Mouse (Mus musculus) CH12.LX (cell line): Measurements from ENCODE around the gene Mtx1. TPM values are rescaled to one million over a fixed set of nuclear protein-coding genes. Genes with fewer than 3 reads are reported as not detected.

Source experiments
- DNase-seq: peaks from one replicate; pipeline ENCODE4 v3.0.0-alpha.2; 2013; ENCODE audit errors: extremely low read depth
- H3K27ac ChIP-seq: 2 replicates; pipeline ENCODE4 v1.5.1; 2012; ENCODE audit warnings: low read depth, mild to moderate bottlenecking, control low read depth, moderate library complexity; ENCODE audit not compliant: insufficient read depth
- H3K27me3 ChIP-seq: replicated peaks from 2 replicates; pipeline ENCODE3; 2012; ENCODE audit warnings: inconsistent platforms
- H3K36me3 ChIP-seq, 2 experiments: replicated peaks in 1 of 2; 2 replicates each; pipeline versions ENCODE3 to v1.6.1; 2012; ENCODE audit warnings: inconsistent platforms in 1 of 2, low read length in 1 of 2, mild to moderate bottlenecking in 1 of 2, mixed read lengths in 1 of 2, moderate library complexity in 1 of 2; ENCODE audit not compliant: control insufficient read depth in 1 of 2, insufficient read depth in 1 of 2
- H3K4me1 ChIP-seq, 2 experiments: 2 replicates each; pipeline ENCODE4 v1.6.1; 2012; ENCODE audit warnings: inconsistent platforms in 1 of 2, moderate library complexity in 1 of 2; ENCODE audit not compliant: insufficient read depth in 2 of 2, control insufficient read depth in 1 of 2
- H3K4me2 ChIP-seq: 2 replicates; pipeline ENCODE4 v1.6.1; 2012; ENCODE audit warnings: low read depth, mild to moderate bottlenecking, control low read depth; ENCODE audit not compliant: poor library complexity, insufficient read depth, severe bottlenecking
- H3K4me3 ChIP-seq, 3 experiments: fragments of 150-350 bp in 1 of 3; sonication (generic) in 1 of 3; replicated peaks in 1 of 3; 2 replicates each; pipeline versions ENCODE3 to v1.5.1; 2011 to 2012; ENCODE audit warnings: low read depth in 2 of 3, low read length in 2 of 3, mild to moderate bottlenecking in 2 of 3, moderate library complexity in 2 of 3, control low read depth in 1 of 3, improper control_type of control experiment in 1 of 3, inconsistent platforms in 1 of 3, mixed read lengths in 1 of 3; ENCODE audit not compliant: poor library complexity in 1 of 3
- H3K79me2 ChIP-seq: replicated peaks from 2 replicates; pipeline ENCODE4 v1.6.1; 2012; ENCODE audit warnings: mild to moderate bottlenecking, moderate library complexity; ENCODE audit not compliant: control insufficient read depth, poor library complexity, insufficient read depth, severe bottlenecking; ENCODE audit errors: extremely low read depth
- H3K9ac ChIP-seq: 2 replicates; pipeline ENCODE4 v1.6.1; 2012; ENCODE audit warnings: low read depth, mild to moderate bottlenecking, control low read depth, moderate library complexity; ENCODE audit not compliant: insufficient read depth
- H3K9me3 ChIP-seq: replicated peaks from 2 replicates; pipeline ENCODE3; 2012; ENCODE audit warnings: low read length, inconsistent platforms, mixed read lengths
- CHD1 ChIP-seq: IDR thresholded peaks from 2 replicates; pipeline ENCODE4 v1.6.1; 2012; ENCODE audit warnings: low read depth, low read length, improper control_type of control experiment, inconsistent platforms
- GABPA ChIP-seq: IDR thresholded peaks from 2 replicates; pipeline ENCODE4 v1.6.1; 2012; ENCODE audit warnings: low read depth, low read length, improper control_type of control experiment, inconsistent platforms; ENCODE audit not compliant: insufficient replicate concordance
- NELFE ChIP-seq: IDR thresholded peaks from 2 replicates; pipeline ENCODE4 v1.6.1; 2011; ENCODE audit warnings: low read depth, low read length, improper control_type of control experiment
- POLR2AphosphoS2 ChIP-seq: IDR thresholded peaks from 2 replicates; pipeline ENCODE4 v1.6.1; 2011; ENCODE audit warnings: low read depth, low read length, improper control_type of control experiment
- RAD21 ChIP-seq: IDR thresholded peaks from 2 replicates; pipeline ENCODE4 v1.6.1; 2011; ENCODE audit warnings: low read depth, mild to moderate bottlenecking, low read length, improper control_type of control experiment, moderate library complexity
- USF1 ChIP-seq: IDR thresholded peaks from 2 replicates; pipeline ENCODE4 v1.6.1; 2014; ENCODE audit warnings: low read depth, mild to moderate bottlenecking, inconsistent platforms, low read length, improper control_type of control experiment
- USF2 ChIP-seq: conservative IDR thresholded peaks from 2 replicates; pipeline ENCODE4 v1.6.1; 2011; ENCODE audit warnings: low read depth, low read length, improper control_type of control experiment
- dilution Hi-C: fragments of 300-500 bp; cut with MboI; formaldehyde crosslinking; loops from 2 replicates; pipeline ENCODE4 v1.14.3; 2020; ENCODE audit warnings: low sequenced_read_pairs; ENCODE audit not compliant: extremely low pct_unique_long_range_greater_than_20kb, extremely low pct_ligation_motif_present
- in situ Hi-C: fragments of 300-500 bp; cut with MboI; formaldehyde crosslinking; loops from 3 replicates; pipeline ENCODE4 v1.14.3; 2019; ENCODE audit warnings: low sequenced_read_pairs, low pct_ligation_motif_present, low pct_unique_long_range_greater_than_20kb, mixed read lengths
- polyA plus RNA-seq: library from polyadenylated mRNA; unstranded; fragments of >175 nt; gene quantifications from 2 replicates; pipeline ENCODE4 v1.2.1, GENCODE M21; 2012; ENCODE audit warnings: low read depth; ENCODE audit not compliant: insufficient read length
- total RNA-seq, 2 experiments: library from RNA; depleted of rRNA; stranded (reverse); fragments of 300-350 nt in 1 of 2; fragments of >200 nt in 1 of 2; gene quantifications; 2 replicates each; pipeline ENCODE4 v1.2.3; 2012 to 2014

The Mtx1 gene
- total and polyA plus RNA-seq, 3 experiments: 162 to 299 (median 205) TPM

DNA sequence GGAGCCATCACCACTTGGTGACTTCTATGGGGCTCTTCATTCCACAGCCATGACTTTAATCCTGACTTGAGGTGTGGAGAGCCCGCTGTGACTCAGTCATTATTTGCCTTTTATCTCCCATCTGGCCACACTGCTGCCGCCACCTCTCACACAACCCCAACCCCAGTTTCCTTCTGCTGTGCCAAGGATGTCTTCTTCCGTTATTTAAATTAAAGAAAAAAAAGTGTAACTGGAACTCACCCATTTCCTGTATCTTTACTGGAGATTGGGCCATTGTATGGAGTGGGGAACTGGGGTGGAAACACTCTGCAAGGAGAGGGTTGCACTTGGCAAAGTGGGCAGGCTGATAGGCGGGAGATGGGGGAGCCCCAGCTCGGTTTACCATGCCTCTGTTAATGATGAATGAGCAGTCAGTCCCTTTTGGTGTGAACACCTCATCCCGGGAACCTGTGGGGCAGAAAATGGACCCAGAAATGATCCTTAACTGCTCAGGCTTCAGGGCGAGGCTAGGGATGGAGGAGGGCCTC, 44.3 kb downstream of the Mtx1 start:
- no peaks in the 10 kb centered on the region for H3K79me2 ChIP-seq
- no peak for TF ChIP-seq GABPA
- TF ChIP-seq USF1: no peak
- TF ChIP-seq, all 38 proteins: peak for 0
- Histone ChIP-seq H3K27me3 (no peaks in the 10 kb centered on the region), H3K9me3 (no peaks in the 10 kb centered on the region), H3K9ac (no peak overlapping the region), H3K27ac (no peak overlapping the region), H3K4me1 (peaks cover 0 to 10% of the 10 kb centered on the region in 2 experiments; a peak in 2 of 4 replicates), H3K36me3 (peaks cover 64 to 95% of the 10 kb centered on the region in 2 experiments), H3K4me3 (no peak overlapping the region), H3K4me2 (no peak overlapping the region)
- in situ Hi-C loops: no loop called here
- dilution Hi-C loops: no loop called here
- DNase-seq: no peak

DNA sequence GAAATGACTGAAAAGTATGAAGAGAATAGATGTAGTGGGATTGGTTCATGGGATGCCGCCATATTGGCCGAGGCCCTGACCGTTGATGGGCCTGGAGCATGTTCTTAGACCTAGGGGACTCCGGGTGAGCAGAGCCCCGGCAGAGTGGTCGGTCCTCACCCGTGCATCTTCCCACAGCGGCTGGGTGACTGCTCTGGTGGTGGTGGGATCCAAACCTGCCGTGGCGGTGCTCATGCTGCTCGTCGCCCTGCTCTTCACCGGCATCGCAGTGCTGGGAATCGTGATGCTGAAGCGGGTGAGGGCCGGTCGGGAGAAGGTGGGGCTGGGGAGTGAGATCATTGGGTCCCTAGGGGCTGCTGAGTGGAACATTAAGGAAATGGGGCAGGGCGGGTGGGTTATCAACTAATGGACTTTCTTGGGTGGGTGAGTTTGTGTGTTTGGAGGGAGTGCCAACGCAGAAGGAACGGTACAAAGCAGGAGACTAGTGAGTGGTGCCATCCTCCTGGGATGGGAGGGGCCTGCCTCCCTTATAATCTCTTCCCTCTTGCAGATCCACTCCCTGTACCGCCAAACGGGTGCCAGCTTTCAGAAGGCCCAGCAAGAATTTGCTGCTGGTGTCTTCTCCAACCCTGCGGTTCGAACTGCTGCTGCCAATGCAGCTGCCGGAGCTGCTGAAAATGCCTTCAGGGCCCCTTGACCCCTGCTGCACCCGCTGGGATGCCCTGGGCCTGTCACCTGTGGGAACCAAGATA, 45.0 kb downstream of the Mtx1 start:
- H3K79me2 ChIP-seq: no peaks in the 10 kb centered on the region
- TF ChIP-seq USF2 (no peak), RAD21 (no peak), NELFE (no peak)
- TF ChIP-seq, all 38 proteins: peak for 0
- dilution Hi-C loops: no loop called here
- DNase-seq: no peak
- peaks cover 63 to 95% of the 10 kb centered on the region in 2 experiments for H3K36me3 ChIP-seq
- H3K4me1 ChIP-seq: peaks cover 0 to 10% of the 10 kb centered on the region in 2 experiments; a peak in 2 of 4 replicates
- no peak overlapping the region for H3K4me3 ChIP-seq
- no peak overlapping the region for H3K27ac ChIP-seq
- H3K9ac ChIP-seq: no peak overlapping the region
- no peak overlapping the region for H3K4me2 ChIP-seq
- in situ Hi-C loops: no loop called here
- H3K9me3 ChIP-seq: no peaks in the 10 kb centered on the region
- H3K27me3 ChIP-seq: no peaks in the 10 kb centered on the region

DNA sequence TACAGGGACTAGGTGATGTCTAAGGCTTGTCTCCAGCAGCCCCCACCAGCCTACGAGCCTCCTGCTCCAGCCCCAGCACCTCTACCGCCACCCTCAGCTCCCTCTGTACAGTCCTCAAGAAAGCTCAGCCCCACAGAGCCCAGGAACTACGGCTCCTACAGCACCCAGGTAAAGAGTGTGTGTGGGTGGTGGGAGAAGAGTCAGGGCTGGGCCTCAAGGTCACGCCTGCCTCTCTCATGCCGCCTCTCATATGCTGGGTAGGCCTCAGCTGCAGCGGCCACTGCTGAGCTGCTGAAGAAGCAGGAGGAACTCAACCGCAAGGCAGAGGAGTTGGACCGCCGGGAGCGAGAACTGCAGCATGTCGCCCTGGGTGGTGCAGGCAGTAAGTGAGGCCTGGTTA, 47.8 kb downstream of the Mtx1 start:
- Histone ChIP-seq H3K9me3 (no peaks in the 10 kb centered on the region), H3K36me3 (peaks cover 84 to 100% of the 10 kb centered on the region in 2 experiments), H3K9ac (no peak overlapping the region), H3K4me2 (no peak overlapping the region), H3K27me3 (no peaks in the 10 kb centered on the region), H3K79me2 (no peaks in the 10 kb centered on the region), H3K4me3 (no peak overlapping the region), H3K27ac (no peak overlapping the region), H3K4me1 (peaks cover 0 to 10% of the 10 kb centered on the region in 2 experiments; a peak in 2 of 4 replicates)
- TF ChIP-seq POLR2AphosphoS2: 0 out of 2 replicates have a peak, but pooled peaks have one; percentile 31
- TF ChIP-seq CHD1: no peak
- no peak for DNase-seq
- in situ Hi-C loops: no loop called here
- dilution Hi-C loops: no loop called here
